Mouse (Mus musculus): ENCODE data around the gene Rnf185.

Gene Rnf185

DNA sequence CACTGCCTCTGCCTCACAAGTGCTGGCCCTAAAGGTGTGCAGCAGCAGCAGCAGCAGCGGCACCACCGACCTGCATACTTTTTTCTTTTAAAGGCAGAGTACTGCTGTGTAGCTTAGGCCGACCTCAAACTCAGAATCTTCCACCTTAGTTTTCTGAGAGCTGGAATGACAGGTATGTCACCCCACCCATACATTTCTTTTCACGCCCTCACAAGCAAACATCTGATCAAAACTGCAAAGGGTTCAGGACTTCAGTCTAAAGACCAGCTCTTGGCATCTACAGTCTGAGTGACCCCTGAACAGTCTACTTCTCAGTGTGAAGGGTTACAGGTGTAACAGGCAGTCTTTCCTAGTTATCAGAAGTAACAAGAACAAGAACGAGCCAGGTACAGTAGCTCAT lies 61.4 kb downstream of the Rnf185 start:
- no peak for DNase-seq

- peak; percentile 65 for DNase-seq
Observed at GRCm38 (mm10) chr11:3389996-3390395, 62.2 kb downstream of the Rnf185 start.

GRCm38 (mm10) chr11:3387482-3388196 lies 64.5 kb downstream of the Rnf185 start:
- DNase-seq: no peak

DNA sequence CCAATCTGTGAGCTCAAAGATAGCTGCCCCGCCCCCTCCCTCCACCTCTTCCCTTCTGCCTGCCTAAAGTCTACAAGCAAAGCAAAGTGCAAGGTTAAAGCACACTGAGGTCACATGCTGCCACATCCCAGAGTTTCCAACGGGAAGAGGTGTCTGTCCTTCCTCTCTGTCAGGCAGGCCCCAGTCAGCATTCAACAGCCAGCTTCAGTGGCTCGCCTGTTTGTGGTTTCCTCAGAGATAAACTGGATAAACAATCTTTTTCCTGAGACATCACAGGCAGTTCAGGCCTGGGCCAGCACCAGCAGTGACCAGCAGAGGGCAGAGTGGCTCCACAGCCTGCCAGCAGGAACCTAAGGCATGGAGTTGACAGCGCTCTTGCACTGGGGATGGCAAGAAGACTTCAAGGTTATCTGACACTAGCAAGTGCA lies 65.2 kb downstream of the Rnf185 start:
- DNase-seq: peak; percentile 88

DNA sequence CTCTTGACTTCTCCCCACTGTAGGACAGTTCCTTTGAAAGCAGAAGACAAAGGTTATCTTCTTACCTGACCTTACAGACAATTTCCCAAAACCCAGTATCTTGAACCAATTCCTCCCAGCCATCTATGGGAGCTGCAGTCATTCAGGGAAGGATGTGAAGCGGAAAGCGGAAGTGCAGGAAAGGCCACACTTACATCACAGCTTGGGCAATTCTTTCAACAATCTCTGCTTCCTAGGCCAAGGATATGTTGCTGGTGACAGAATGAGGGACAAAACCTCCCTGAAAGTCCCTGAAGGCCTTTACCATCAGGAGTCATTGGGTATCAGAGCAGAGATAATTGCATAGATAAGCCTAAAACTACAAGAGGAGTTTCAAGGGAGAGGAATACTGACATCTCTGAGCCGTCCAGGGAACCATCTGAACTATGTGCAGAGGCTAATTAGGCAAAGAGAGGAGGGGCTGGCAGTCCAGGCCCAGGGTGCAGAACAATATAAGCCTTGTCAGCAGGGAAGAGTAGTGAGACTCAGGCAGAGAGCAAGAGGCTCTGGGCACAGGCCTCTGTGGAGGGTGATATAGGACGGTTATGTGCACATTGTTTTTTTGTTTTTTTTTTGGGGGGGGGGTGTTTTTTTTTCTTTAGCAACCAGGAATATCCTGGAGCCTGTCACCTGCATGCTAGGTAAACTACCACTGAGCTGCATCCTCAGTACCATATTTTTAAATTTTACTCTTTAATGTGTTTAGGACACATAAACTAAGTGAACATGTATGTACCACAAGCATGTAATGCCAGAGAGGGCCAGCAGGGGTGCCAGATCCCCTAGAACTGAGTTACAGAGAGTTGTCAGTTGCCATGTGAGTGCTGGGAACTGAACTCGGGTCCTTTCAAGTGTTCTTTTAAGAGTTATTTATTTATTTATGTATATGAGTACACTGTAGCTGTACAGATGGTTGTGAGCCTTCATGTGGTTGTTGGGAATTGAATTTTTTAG lies 69.3 kb downstream of the Rnf185 start:
- DNase-seq: no peak

GRCm38 (mm10) chr11:3381148-3381814 lies 70.9 kb downstream of the Rnf185 start:
- DNase-seq: no peak

DNA sequence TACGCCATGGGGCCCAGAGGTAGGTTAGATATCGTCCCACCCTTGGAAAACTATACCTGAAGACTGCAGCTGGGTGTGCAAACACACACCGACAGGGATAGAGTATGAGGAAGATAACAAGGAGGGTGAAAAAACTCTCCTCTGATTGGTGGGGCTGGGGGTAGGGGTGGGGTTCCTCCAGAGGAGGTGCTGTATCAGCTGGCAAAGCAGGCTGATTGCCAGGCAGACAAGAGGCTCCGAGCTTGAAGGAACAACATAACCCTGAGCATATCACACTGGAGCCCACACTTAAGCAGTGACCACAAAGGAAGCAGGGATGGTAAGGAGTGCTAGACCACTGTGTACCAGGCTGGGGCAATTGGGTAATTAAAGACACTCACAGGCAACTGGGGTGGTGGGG lies 72.7 kb downstream of the Rnf185 start:
- DNase-seq: no peak

DNA sequence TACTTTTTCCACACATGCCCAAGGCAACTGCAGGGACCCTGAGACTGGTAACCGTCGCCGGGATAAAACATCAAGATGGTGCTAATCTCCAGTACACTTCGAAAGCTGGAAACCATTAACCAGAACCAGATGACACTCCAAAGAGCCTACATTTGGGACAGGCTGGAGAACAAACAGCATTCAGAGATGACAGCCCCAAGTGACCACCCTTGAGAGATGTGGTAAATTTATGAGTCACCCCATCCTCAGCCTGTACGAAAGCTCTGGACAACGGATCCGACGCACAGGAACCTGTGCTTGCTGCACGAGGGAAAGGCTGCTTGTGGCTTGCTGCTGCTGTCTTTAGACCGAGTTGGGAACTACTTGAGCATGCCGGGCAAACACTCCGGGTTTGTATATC lies 77.4 kb downstream of the Rnf185 start:
- no peak for DNase-seq

- DNase-seq: no peak
Observed at GRCm38 (mm10) chr11:3374293-3374645, 77.9 kb downstream of the Rnf185 start.

DNA sequence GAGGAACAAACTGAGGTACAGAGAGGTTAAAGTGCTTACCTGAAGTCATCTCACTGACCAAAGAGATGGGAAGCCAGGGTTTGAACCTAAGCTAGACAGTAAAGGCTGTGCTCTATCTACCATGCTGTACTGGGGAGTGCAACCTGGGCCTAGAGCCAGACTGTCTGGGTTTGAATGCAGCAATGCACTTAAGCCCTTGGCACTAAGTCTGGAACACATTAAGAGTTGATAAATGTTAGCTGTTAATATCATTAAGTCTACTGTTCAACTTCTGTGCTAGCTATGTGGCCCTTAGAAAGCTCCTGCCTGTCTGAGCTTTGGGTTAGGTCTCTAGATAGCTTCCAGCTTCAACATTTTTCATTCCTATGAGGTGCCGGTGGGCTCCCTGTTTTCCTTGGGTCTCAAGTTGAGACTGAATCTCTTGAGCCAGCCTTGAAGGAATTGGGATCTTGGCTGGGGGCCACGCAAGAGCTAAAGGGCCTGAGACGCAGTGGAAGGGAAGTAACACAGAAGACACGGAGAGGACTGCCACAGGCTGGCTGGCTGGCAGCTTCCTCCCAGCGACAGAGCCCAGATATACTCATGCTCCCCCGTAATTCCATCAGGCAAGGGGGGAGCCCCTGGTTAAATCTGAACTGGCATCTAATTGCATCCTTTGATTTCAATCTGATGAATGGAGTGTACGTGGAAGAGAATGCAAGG lies 78.4 kb downstream of the Rnf185 start:
- no peak for DNase-seq

- peak; percentile 34 for DNase-seq
Observed at GRCm38 (mm10) chr11:3371599-3372295, 80.4 kb downstream of the Rnf185 start.

GRCm38 (mm10) chr11:3370928-3371598 lies 81.1 kb downstream of the Rnf185 start:
- DNase-seq: peak; percentile 88

- peak; percentile 36 for DNase-seq
Observed at GRCm38 (mm10) chr11:3370162-3370561, 82.0 kb downstream of the Rnf185 start.

DNA sequence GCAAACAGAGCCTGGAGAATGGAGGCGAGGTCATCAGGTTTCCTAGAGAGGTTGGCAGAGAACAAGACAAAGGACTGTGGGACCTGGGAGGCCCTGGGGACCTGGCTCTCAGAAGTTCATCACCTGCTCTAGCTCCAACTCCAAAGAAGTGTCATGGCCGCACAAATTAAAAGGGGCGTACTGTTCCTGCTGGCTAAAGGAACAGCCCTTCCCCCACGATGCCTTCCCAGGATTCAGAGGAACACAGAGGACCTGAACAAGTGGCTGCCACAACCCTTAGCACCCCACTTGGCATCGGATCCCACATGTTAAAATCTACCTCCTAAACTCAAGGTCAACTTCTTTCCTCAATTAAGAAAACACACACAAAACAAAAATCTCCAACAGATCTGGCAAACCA lies 82.7 kb downstream of the Rnf185 start:
- no peak for DNase-seq

DNA sequence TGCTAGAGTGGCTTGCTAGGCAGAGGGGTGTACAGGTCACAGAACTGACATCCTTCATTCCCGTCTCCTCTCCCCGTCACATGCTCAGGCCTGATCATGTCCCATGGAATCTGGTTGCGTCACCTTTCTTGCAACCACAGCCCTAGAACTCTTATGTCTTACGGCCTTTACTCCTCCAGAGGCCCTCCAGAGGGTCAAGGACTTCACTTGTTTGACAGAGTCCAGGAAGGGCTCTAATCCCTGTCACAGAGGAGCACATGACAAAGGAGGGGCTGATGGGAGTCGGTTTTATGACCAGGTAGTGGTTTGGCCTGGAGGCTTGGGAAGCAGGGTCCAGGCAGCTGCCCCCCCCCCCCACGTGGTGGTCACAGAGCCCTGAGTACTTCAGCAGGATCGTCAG lies 83.2 kb downstream of the Rnf185 start:
- no peak for DNase-seq

DNA sequence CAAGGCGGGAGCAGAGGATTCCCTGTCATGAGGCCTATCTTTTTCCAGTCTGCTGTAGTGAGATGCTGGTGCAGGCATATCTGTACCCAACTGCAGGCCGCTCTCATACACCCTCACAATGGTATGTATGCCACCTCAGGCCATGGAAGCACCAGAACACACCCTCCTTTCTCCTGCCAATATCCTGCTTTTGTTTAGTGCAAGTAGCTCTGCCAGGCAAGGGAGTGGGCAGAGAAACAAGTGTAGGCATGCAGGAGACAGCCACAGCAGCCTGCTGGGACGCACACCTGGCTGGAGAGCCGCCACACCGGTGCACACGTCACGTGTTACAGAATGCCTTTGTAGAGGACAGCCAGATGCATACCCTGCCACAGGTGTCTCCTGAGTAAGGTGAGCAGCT lies 85.8 kb downstream of the Rnf185 start:
- DNase-seq: no peak

Measured in cerebellum, adult 9-10 months (tissue).